In the genomic region with DNA sequence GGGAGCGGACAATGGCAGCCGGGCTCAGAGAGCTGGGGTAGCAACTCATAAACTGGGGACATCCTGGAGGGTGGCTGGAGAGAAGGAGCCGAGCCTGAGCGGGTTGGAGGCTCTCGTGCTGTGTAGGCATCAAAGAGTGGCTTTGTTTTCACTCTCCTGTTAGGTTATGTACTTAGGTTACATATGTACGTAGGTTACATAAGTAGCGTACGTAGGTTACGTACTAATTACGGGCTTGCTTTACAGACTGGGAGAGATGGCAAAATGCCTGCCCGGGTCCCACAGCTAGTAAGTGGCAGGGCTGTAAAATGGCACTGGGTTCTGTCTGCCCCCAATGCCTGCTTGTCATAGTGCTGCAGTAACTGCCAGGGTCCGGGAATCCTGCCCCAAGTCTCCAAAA, we compare ENCODE assay signal across 11 mouse cellular contexts. TPM values are rescaled to one million over a fixed set of nuclear protein-coding genes. Genes with fewer than 3 reads are reported as not detected.
A peak's percentile ranks its signal among the peaks of the same experiment; 100 is the strongest.
DNase-seq lines count a peak whose midpoint lies in the region; ATAC-seq and TF ChIP-seq lines count a peak whose summit lies in the region.
"Had no signal": no experiment of that assay in that cellular context is flagged by ENCODE, and none has a peak within 500 bp of the region (broad histone marks: within the 10 kb centered on the region; RNA-seq: fewer than 3 reads in every experiment).

No protein-coding gene starts in this region.

- peaks cover 36% of the 10 kb centered on the region for H3K4me1 ChIP-seq in forebrain, embryonic 10.5 days
- H3K4me1 ChIP-seq in forebrain, embryonic 16.5 days (replicated peaks; ENCODE audit: control insufficient read depth, insufficient read depth, low read length): no peaks in the 10 kb centered on the region
- H3K4me1 ChIP-seq in lung, postnatal 0 days (ENCODE audit: insufficient read depth, low read depth, low read length): no peaks in the 10 kb centered on the region; the same call in 1 of the 2 replicates
- no peaks in the 10 kb centered on the region for H3K4me1 ChIP-seq in hindbrain, postnatal 0 days (ENCODE audit: insufficient read depth, low read length)
- no peaks in the 10 kb centered on the region for H3K4me1 ChIP-seq in neural tube, embryonic 14.5 days (ENCODE audit: control insufficient read depth, insufficient read depth, low read length)

- H3K36me3 ChIP-seq in forebrain, embryonic 10.5 days (replicated peaks): no peaks in the 10 kb centered on the region
- H3K36me3 ChIP-seq in forebrain, embryonic 16.5 days (ENCODE audit: control insufficient read depth, insufficient read depth): no peaks in the 10 kb centered on the region
- H3K36me3 ChIP-seq in lung, postnatal 0 days (ENCODE audit: insufficient read depth, low read length): no peaks in the 10 kb centered on the region
- H3K36me3 ChIP-seq in hindbrain, postnatal 0 days (ENCODE audit: insufficient read depth, low read length): no peaks in the 10 kb centered on the region
- H3K36me3 ChIP-seq in neural tube, embryonic 14.5 days (ENCODE audit: control insufficient read depth, insufficient read depth, low read length): no peaks in the 10 kb centered on the region
- H3K36me3 ChIP-seq: heart, embryonic 12.5 days had no signal

- no peaks in the 10 kb centered on the region; the same call in 1 of the 2 replicates for H3K9me3 ChIP-seq in forebrain, embryonic 10.5 days
- no peaks in the 10 kb centered on the region for H3K9me3 ChIP-seq in forebrain, embryonic 16.5 days (ENCODE audit: control insufficient read depth, low read length)
- H3K9me3 ChIP-seq in lung, postnatal 0 days (ENCODE audit: low read length): no peaks in the 10 kb centered on the region
- no peaks in the 10 kb centered on the region for H3K9me3 ChIP-seq in hindbrain, postnatal 0 days (ENCODE audit: low read length)
- H3K9me3 ChIP-seq in neural tube, embryonic 14.5 days (ENCODE audit: control insufficient read depth, low read length): no peaks in the 10 kb centered on the region
- H3K9me3 ChIP-seq: heart, embryonic 12.5 days had no signal

- H3K4me3 ChIP-seq in forebrain, embryonic 10.5 days: no peak overlapping the region
- no peak overlapping the region for H3K4me3 ChIP-seq in forebrain, embryonic 16.5 days (replicated peaks; ENCODE audit: low read length)
- H3K4me3 ChIP-seq in lung, postnatal 0 days (ENCODE audit: low read depth, low read length): no peak overlapping the region
- no peak overlapping the region for H3K4me3 ChIP-seq in hindbrain, postnatal 0 days (ENCODE audit: low read length)
- no peak overlapping the region for H3K4me3 ChIP-seq in neural tube, embryonic 14.5 days (ENCODE audit: low read depth, low read length)
- H3K4me3 ChIP-seq: heart, embryonic 12.5 days had no signal

- WGBS in forebrain, embryonic 10.5 days: 71% methylated on average over 12 of the region's 12 CpGs
- 69% methylated on average over 12 of the region's 12 CpGs for WGBS in forebrain, embryonic 16.5 days
- 46% methylated on average over 12 of the region's 12 CpGs for WGBS in lung, postnatal 0 days
- WGBS in hindbrain, postnatal 0 days: 53% methylated on average over 12 of the region's 12 CpGs
- WGBS in neural tube, embryonic 14.5 days: 42% methylated on average over 12 of the region's 12 CpGs

- no peak overlapping the region for H3K4me2 ChIP-seq in forebrain, embryonic 16.5 days (ENCODE audit: low read length)
- H3K4me2 ChIP-seq in lung, postnatal 0 days (replicated peaks; ENCODE audit: low read depth, low read length): peak overlapping the region; percentile 39
- H3K4me2 ChIP-seq in hindbrain, postnatal 0 days (ENCODE audit: low read depth, low read length): no peak overlapping the region; the same call in 1 of the 2 replicates
- peak overlapping the region; percentile 20; the same call in 1 of the 2 replicates for H3K4me2 ChIP-seq in neural tube, embryonic 14.5 days (ENCODE audit: low read depth, low read length)
- H3K4me2 ChIP-seq: heart, embryonic 12.5 days had no signal

- peaks cover 58% of the 10 kb centered on the region for H3K27me3 ChIP-seq in forebrain, embryonic 10.5 days (ENCODE audit: poor library complexity, severe bottlenecking)
- H3K27me3 ChIP-seq in forebrain, embryonic 16.5 days (replicated peaks; ENCODE audit: control insufficient read depth, insufficient read depth, low read length): 0 out of 2 replicates have a peak, but pooled peaks cover 2% of the 10 kb centered on the region
- H3K27me3 ChIP-seq in lung, postnatal 0 days (replicated peaks; ENCODE audit: insufficient read depth, low read length): no peaks in the 10 kb centered on the region
- no peaks in the 10 kb centered on the region for H3K27me3 ChIP-seq in hindbrain, postnatal 0 days (ENCODE audit: insufficient read depth, low read length)
- peaks cover 6% of the 10 kb centered on the region for H3K27me3 ChIP-seq in neural tube, embryonic 14.5 days (ENCODE audit: control insufficient read depth, insufficient read depth, low read length)

- no peak for ATAC-seq in forebrain, embryonic 16.5 days
- peak; percentile 67 for ATAC-seq in lung, postnatal 0 days
- ATAC-seq in hindbrain, postnatal 0 days: peak; percentile 54; the same call in 1 of the 2 replicates
- no peak; the same call in 1 of the 2 replicates for ATAC-seq in neural tube, embryonic 14.5 days (ENCODE audit: low read depth)
- no peak for ATAC-seq in megakaryocyte progenitor cell, adult 5-6 weeks (replicated peaks; ENCODE audit: poor library complexity)

- intact Hi-C loops in heart, postnatal 25 days (cut with DNase I): loop anchor here (1.0 to 5.0 kb wide), 2 partner anchors 69 to 230 kb away; a partner anchor contains a TSS

- H3K27ac ChIP-seq in forebrain, embryonic 10.5 days: peak overlapping the region; percentile 21
- H3K27ac ChIP-seq in forebrain, embryonic 16.5 days (ENCODE audit: low read length): no peak overlapping the region
- H3K27ac ChIP-seq in lung, postnatal 0 days (ENCODE audit: low read length): no peak overlapping the region
- no peak overlapping the region for H3K27ac ChIP-seq in hindbrain, postnatal 0 days
- H3K27ac ChIP-seq in neural tube, embryonic 14.5 days (ENCODE audit: low read depth, low read length): no peak overlapping the region

- TF ChIP-seq CTCF in lung, postnatal 0 days (IDR thresholded peaks at IDR 0.05): no peak
- TF ChIP-seq CTCF in hindbrain, postnatal 0 days (IDR thresholded peaks at IDR 0.05; ENCODE audit: low read depth): no peak

- H3K9ac ChIP-seq in forebrain, embryonic 16.5 days (replicated peaks; ENCODE audit: low read depth, low read length): no peak overlapping the region
- H3K9ac ChIP-seq in lung, postnatal 0 days (replicated peaks; ENCODE audit: low read depth): no peak overlapping the region; the same call in 1 of the 2 replicates
- H3K9ac ChIP-seq in hindbrain, postnatal 0 days (replicated peaks; ENCODE audit: low read length): no peak overlapping the region
- H3K9ac ChIP-seq in neural tube, embryonic 14.5 days (replicated peaks; ENCODE audit: low read depth, low read length): no peak overlapping the region
- H3K9ac ChIP-seq: heart, embryonic 12.5 days had no signal

- DNase-seq in forebrain, embryonic 10.5 days (ENCODE audit: extremely low spot score, low spot score): no peak
- peak; percentile 37 for DNase-seq in lung, postnatal 0 days (ENCODE audit: low spot score)
- no peak for DNase-seq in lung, postnatal 4 days
- DNase-seq in hindbrain, postnatal 0 days (ENCODE audit: low spot score): no peak
- DNase-seq in heart, postnatal 25 days (ENCODE audit: low spot score): no peak

- TF ChIP-seq EP300 in lung, postnatal 0 days (IDR thresholded peaks at IDR 0.05): no peak

RNA-seq across cellular contexts. Expression of a gene that starts 18.3 kb away (rescaled TPM):
- 0.97 and 1.2 TPM in 2 replicates for polyA plus RNA-seq in forebrain, embryonic 10.5 days (2016; fragmentation: Nextera tagmentation; extraction: Ambion mirVana)
- polyA plus RNA-seq in forebrain, embryonic 16.5 days (2015; fragmentation: Nextera tagmentation; extraction: Ambion mirVana): 0.91 and 1.2 TPM in 2 replicates
- polyA plus RNA-seq in lung, postnatal 0 days (2015; fragmentation: Nextera tagmentation; extraction: Ambion mirVana): 4.8 and 6.6 TPM in 2 replicates
- total RNA-seq in hindbrain, postnatal 0 days (2014; rRNA removed): 0.31 TPM in 1 of 2 replicates, not detected in the other
- polyA plus RNA-seq in hindbrain, postnatal 0 days (2015; fragmentation: Nextera tagmentation; extraction: Ambion mirVana): 0.54 and 0.75 TPM in 2 replicates
- 0.28 and 0.68 TPM in 2 replicates for polyA plus RNA-seq in neural tube, embryonic 14.5 days (2014; fragmentation: Nextera tagmentation; extraction: Ambion mirVana)
- total RNA-seq in heart, postnatal 25 days (2021): 1 to 10 TPM; 1.3 to 1.5 TPM
- total RNA-seq in megakaryocyte progenitor cell, adult 5-6 weeks (2015): 81.5 and 82.6 TPM in 2 replicates
- 99.3 and 113 TPM in 2 replicates for total RNA-seq in megakaryocyte progenitor cell, adult 5-6 weeks (2017)
- polyA plus RNA-seq: C2C12 had no signal

RNA-seq across cellular contexts. Expression of a gene that starts 54.9 kb away (rescaled TPM):
- 13.5 and 18.5 TPM in 2 replicates for polyA plus RNA-seq in forebrain, embryonic 10.5 days (2016; fragmentation: Nextera tagmentation; extraction: Ambion mirVana)
- 2.3 and 2.6 TPM in 2 replicates for polyA plus RNA-seq in forebrain, embryonic 16.5 days (2015; fragmentation: Nextera tagmentation; extraction: Ambion mirVana)
- polyA plus RNA-seq in lung, postnatal 0 days (2015; fragmentation: Nextera tagmentation; extraction: Ambion mirVana): not detected in 2 replicates
- total RNA-seq in hindbrain, postnatal 0 days (2014; rRNA removed): 0.14 and 0.42 TPM in 2 replicates
- polyA plus RNA-seq in hindbrain, postnatal 0 days (2015; fragmentation: Nextera tagmentation; extraction: Ambion mirVana): 0.10 and 0.30 TPM in 2 replicates
- polyA plus RNA-seq in neural tube, embryonic 14.5 days (2014; fragmentation: Nextera tagmentation; extraction: Ambion mirVana): 0.15 and 0.16 TPM in 2 replicates
- total RNA-seq in heart, postnatal 25 days (2021): not detected
- total RNA-seq in megakaryocyte progenitor cell, adult 5-6 weeks (2015): not detected in 2 replicates
- not detected in 2 replicates for total RNA-seq in megakaryocyte progenitor cell, adult 5-6 weeks (2017)
- total RNA-seq: adrenal gland, adult 18-20 months had no signal
- polyA plus RNA-seq: C2C12; heart, embryonic 12.5 days had no signal

Comparison
In these comparisons a context has a peak if more than half of its experiments do, and no peak if none do; other contexts are left out.
1. ATAC-seq: peak in lung, postnatal 0 days (single experiment) and hindbrain, postnatal 0 days (single experiment); none in forebrain, embryonic 16.5 days (single experiment), neural tube, embryonic 14.5 days (single experiment) and megakaryocyte progenitor cell, adult 5-6 weeks (single experiment).
2. H3K4me2 ChIP-seq: peak in lung, postnatal 0 days (single experiment) and neural tube, embryonic 14.5 days (single experiment); none in forebrain, embryonic 16.5 days (single experiment) and hindbrain, postnatal 0 days (single experiment).